Mouse (Mus musculus) testis, adult 2 months (tissue): ENCODE results near the gene Aurkb. TPM values are rescaled to one million over a fixed set of nuclear protein-coding genes. Genes with fewer than 3 reads are reported as not detected.
"Not testable (repeated sequence)": the region's sequence is repeated elsewhere in the genome, so short reads cannot be mapped to it uniquely, and the experiment has no call there.

ENCODE experiments used
- H3K27ac ChIP-seq: fragments of 200-500 bp; 2 replicates; pipeline ENCODE4 v1.5.1; 2012; ENCODE audit warnings: low read depth, low read length; ENCODE audit not compliant: control insufficient read depth, insufficient read depth
- H3K27me3 ChIP-seq: fragments of 200-500 bp; 2 replicates; pipeline ENCODE4 v1.6.1; 2012; ENCODE audit warnings: mild to moderate bottlenecking, low read length, moderate library complexity; ENCODE audit not compliant: control insufficient read depth, insufficient read depth
- H3K36me3 ChIP-seq: fragments of 200-500 bp; 2 replicates; pipeline ENCODE4 v1.6.1; 2012; ENCODE audit warnings: mild to moderate bottlenecking, low read length; ENCODE audit not compliant: control insufficient read depth, insufficient read depth
- H3K4me1 ChIP-seq: fragments of 200-500 bp; 2 replicates; pipeline ENCODE4 v1.6.1; 2012; ENCODE audit warnings: low read length; ENCODE audit not compliant: control insufficient read depth, insufficient read depth
- H3K4me3 ChIP-seq: fragments of 200-500 bp; 2 replicates; pipeline ENCODE4 v1.5.1; 2012; ENCODE audit warnings: low read depth, mild to moderate bottlenecking, low read length, moderate library complexity, mixed read lengths; ENCODE audit not compliant: control insufficient read depth
- CTCF ChIP-seq: fragments of 200-500 bp; IDR thresholded peaks from 2 replicates; pipeline ENCODE4 v1.5.1; 2012; ENCODE audit warnings: low read depth, mild to moderate bottlenecking, inconsistent platforms, low read length, moderate library complexity; ENCODE audit not compliant: control insufficient read depth, insufficient read depth, insufficient replicate concordance
- POLR2A ChIP-seq: fragments of 200-500 bp; IDR thresholded peaks from 2 replicates; pipeline ENCODE4 v1.6.1; 2012; ENCODE audit warnings: low read depth, mild to moderate bottlenecking, inconsistent platforms, low read length, moderate library complexity; ENCODE audit not compliant: control insufficient read depth
- polyA plus RNA-seq: library from polyadenylated mRNA; depleted of rRNA; stranded (reverse); fragments of >200 nt; gene quantifications from 2 replicates; pipeline ENCODE4 v1.2.3, GENCODE M21; 2012

Gene Aurkb
- polyA plus RNA-seq, 1 experiment, result 15.2 TPM

- H3K27ac ChIP-seq, result no peak overlapping the region
- peaks cover 42% of the 10 kb centered on the region for H3K4me1 ChIP-seq
- no peak for TF ChIP-seq POLR2A
- TF ChIP-seq CTCF, result no peak
- H3K27me3 ChIP-seq, result no peaks in the 10 kb centered on the region
- H3K36me3 ChIP-seq, result peaks cover 2% of the 10 kb centered on the region
- no peak overlapping the region for H3K4me3 ChIP-seq
Measured at GRCm38 (mm10) chr11:69091566-69092385, 46.3 kb downstream of the Aurkb start.

- peaks cover 2% of the 10 kb centered on the region for H3K36me3 ChIP-seq
- no peaks in the 10 kb centered on the region for H3K27me3 ChIP-seq
- no peak overlapping the region for H3K4me3 ChIP-seq
- TF ChIP-seq CTCF (peak; percentile 83; the same call in 1 of the 2 replicates), POLR2A (no peak)
- peaks cover 45% of the 10 kb centered on the region for H3K4me1 ChIP-seq
- H3K27ac ChIP-seq, result no peak overlapping the region
Measured at GRCm38 (mm10) chr11:69092386-69092751, 46.9 kb downstream of the Aurkb start.

- Histone ChIP-seq H3K4me3 (no peak overlapping the region), H3K27ac (no peak overlapping the region), H3K36me3 (peaks cover 2% of the 10 kb centered on the region), H3K27me3 (no peaks in the 10 kb centered on the region), H3K4me1 (peaks cover 46% of the 10 kb centered on the region)
- TF ChIP-seq POLR2A, result no peak
- no peak for TF ChIP-seq CTCF
Measured at GRCm38 (mm10) chr11:69092871-69093270, 47.4 kb downstream of the Aurkb start.

- not testable (repeated sequence) for H3K4me3 ChIP-seq, H3K36me3 ChIP-seq, H3K27me3 ChIP-seq
- Histone ChIP-seq H3K4me1 (peaks cover 48% of the 10 kb centered on the region), H3K27ac (peak overlapping the region; percentile 22; the same call in 1 of the 2 replicates)
Measured at GRCm38 (mm10) chr11:69093856-69094255, 48.4 kb downstream of the Aurkb start.

GRCm38 (mm10) chr11:69094697-69095429, 49.4 kb downstream of the Aurkb start, which contains the start of gene Per1:
Gene Per1, plus strand, starts transcription at chr11:69095217.
- peak within 1 kb of the TSS; percentile 96 for H3K27ac ChIP-seq
- H3K4me1 ChIP-seq, result peaks cover 41% of the 10 kb centered on the region
- H3K36me3 ChIP-seq, result peaks cover 2% of the 10 kb centered on the region
- peak within 1 kb of the TSS; percentile 93 for H3K4me3 ChIP-seq
- H3K27me3 ChIP-seq, result no peaks in the 10 kb centered on the region
- TF ChIP-seq POLR2A (peak; percentile 90), CTCF (no peak)

GRCm38 (mm10) chr11:69095511-69096231, 50.2 kb downstream of the Aurkb start:
- Histone ChIP-seq H3K27ac (peak overlapping the region; percentile 95), H3K4me1 (peaks cover 42% of the 10 kb centered on the region), H3K36me3 (peaks cover 2% of the 10 kb centered on the region), H3K4me3 (peak overlapping the region; percentile 93), H3K27me3 (no peaks in the 10 kb centered on the region)
- TF ChIP-seq POLR2A (no peak), CTCF (no peak)
